Mouse (Mus musculus) hindbrain, embryonic 14.5 days (tissue): ENCODE results near the gene Rap1gds1. TPM values are rescaled to one million over a fixed set of nuclear protein-coding genes. Genes with fewer than 3 reads are reported as not detected.

ENCODE experiments used
- ATAC-seq: fragments of 200-750 bp; cut with Nextera tagmentation; 2 replicates; pipeline ENCODE4 v1.8.0; 2017; ENCODE audit warnings: moderate number of reproducible peaks, mild to moderate bottlenecking, moderate TSS enrichment, moderate library complexity; ENCODE audit not compliant: low FRiP score
- DNase-seq: peaks from one replicate; pipeline ENCODE4 v3.0.0-alpha.2; 2015; ENCODE audit warnings: low spot score
- H3K27ac ChIP-seq: fragments of 300-500 bp; sonication (generic); 2 replicates; pipeline ENCODE4 v1.5.1; 2014; ENCODE audit warnings: mild to moderate bottlenecking, moderate library complexity
- H3K27me3 ChIP-seq: fragments of 300-500 bp; sonication (generic); 2 replicates; pipeline ENCODE4 v1.6.1; 2014; ENCODE audit warnings: mild to moderate bottlenecking, low read length, mixed read lengths; ENCODE audit not compliant: control insufficient read depth, insufficient read depth
- H3K36me3 ChIP-seq: fragments of 300-500 bp; sonication (generic); replicated peaks from 2 replicates; pipeline ENCODE4 v1.6.1; 2014; ENCODE audit not compliant: control insufficient read depth, insufficient read depth
- H3K4me1 ChIP-seq: fragments of 300-500 bp; sonication (generic); replicated peaks from 2 replicates; pipeline ENCODE4 v1.6.1; 2014; ENCODE audit warnings: antibody characterized with exemption, low read length, mixed read lengths; ENCODE audit not compliant: control insufficient read depth, insufficient read depth
- H3K4me2 ChIP-seq: fragments of 300-500 bp; sonication (generic); replicated peaks from 2 replicates; pipeline ENCODE4 v1.6.1; 2014; ENCODE audit warnings: mild to moderate bottlenecking, moderate library complexity
- H3K4me3 ChIP-seq: fragments of 300-500 bp; sonication (generic); replicated peaks from 2 replicates; pipeline ENCODE4 v1.5.1; 2014; ENCODE audit warnings: mild to moderate bottlenecking, low read length
- H3K9ac ChIP-seq: fragments of 300-500 bp; sonication (generic); 2 replicates; pipeline ENCODE4 v1.6.1; 2014
- H3K9me3 ChIP-seq: fragments of 300-500 bp; sonication (generic); 2 replicates; pipeline ENCODE4 v1.6.1; 2016; ENCODE audit warnings: low read length; ENCODE audit not compliant: control insufficient read depth
- WGBS: fragments of 180-500 bp; shearing (Covaris S2); extraction: QIAGEN DNeasy Blood & Tissue Kit; methylation state at CpG from one replicate; pipeline ENCODE4 v1.1.7; 2014; 5-methylcytosine and 5-hydroxymethylcytosine counted together
- polyA plus RNA-seq: library from polyadenylated mRNA; unstranded; fragments of >200 nt; fragmentation: Nextera tagmentation; extraction: Ambion mirVana; gene quantifications from 2 replicates; pipeline ENCODE4 v1.2.1, GENCODE M21; 2014

Gene Rap1gds1
- polyA plus RNA-seq, 1 experiment from 2014 or later = 93.7 TPM

DNA sequence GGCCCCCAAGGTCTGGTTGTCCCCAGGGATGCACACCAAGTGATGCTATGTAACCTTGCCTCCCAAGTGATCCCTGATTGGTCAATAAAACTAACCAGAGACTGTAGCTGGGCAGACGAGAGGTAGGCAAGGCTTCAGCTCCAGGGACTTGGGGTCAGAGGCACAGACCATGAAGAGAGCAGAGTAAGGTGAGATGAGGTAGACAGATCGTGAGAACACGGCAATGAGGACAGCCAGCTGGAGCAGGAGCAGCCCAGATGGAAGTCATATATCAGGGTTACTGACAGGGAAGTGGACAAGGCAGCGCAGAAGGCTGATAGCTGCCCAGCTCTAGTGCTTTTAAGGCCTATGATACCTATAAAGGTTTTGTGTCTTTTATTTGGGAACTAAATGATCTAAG lies 5.5 kb downstream of the Rap1gds1 start:
- H3K9me3 ChIP-seq = no peaks in the 10 kb centered on the region
- ATAC-seq (no peak), DNase-seq (no peak)
- no peak overlapping the region for H3K4me2 ChIP-seq
- H3K36me3 ChIP-seq = no peaks in the 10 kb centered on the region
- H3K4me3 ChIP-seq = no peak overlapping the region
- H3K27ac ChIP-seq = no peak overlapping the region
- H3K9ac ChIP-seq = no peak overlapping the region
- 74% methylated on average over 4 of the region's 4 CpGs for WGBS
- H3K27me3 ChIP-seq = no peaks in the 10 kb centered on the region
- peaks cover 15% of the 10 kb centered on the region; the same call in 1 of the 2 replicates for H3K4me1 ChIP-seq

GRCm38 (mm10) chr3:139064076-139064475 lies 10.9 kb downstream of the Rap1gds1 start:
- H3K27me3 ChIP-seq = no peaks in the 10 kb centered on the region
- H3K4me2 ChIP-seq = no peak overlapping the region
- DNase-seq (no peak), ATAC-seq (no peak)
- 95% methylated on average over 9 of the region's 9 CpGs for WGBS
- no peak overlapping the region for H3K27ac ChIP-seq
- H3K4me3 ChIP-seq = no peak overlapping the region
- no peaks in the 10 kb centered on the region for H3K36me3 ChIP-seq
- H3K9ac ChIP-seq = no peak overlapping the region
- peaks cover 4% of the 10 kb centered on the region; the same call in 1 of the 2 replicates for H3K4me1 ChIP-seq
- 0 out of 2 replicates have a peak, but pooled peaks cover 5% of the 10 kb centered on the region for H3K9me3 ChIP-seq

DNA sequence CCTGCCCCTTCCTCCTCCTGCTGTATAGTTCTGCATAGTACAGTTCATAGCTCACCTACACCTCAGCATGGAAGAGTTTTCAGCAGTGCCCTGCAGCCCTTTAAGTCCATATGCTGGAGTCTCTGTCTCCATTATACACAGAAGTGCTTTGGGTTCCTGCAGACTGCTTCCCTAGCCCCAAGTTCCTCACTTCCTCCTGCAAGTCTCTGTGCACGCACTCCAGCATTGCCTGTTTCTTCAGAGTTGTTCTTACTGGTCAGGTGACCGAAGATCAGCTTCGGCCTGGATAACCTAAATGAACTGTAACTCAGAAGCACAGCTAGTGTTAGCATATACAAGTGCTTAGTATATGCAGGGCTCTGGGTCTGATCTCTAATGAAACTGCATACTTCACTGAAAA lies 12.9 kb downstream of the Rap1gds1 start:
- Histone ChIP-seq H3K4me2 (no peak overlapping the region), H3K27ac (no peak overlapping the region), H3K4me1 (no peaks in the 10 kb centered on the region), H3K27me3 (no peaks in the 10 kb centered on the region), H3K9me3 (0 out of 2 replicates have a peak, but pooled peaks cover 5% of the 10 kb centered on the region), H3K36me3 (no peaks in the 10 kb centered on the region), H3K4me3 (no peak overlapping the region), H3K9ac (no peak overlapping the region)
- ATAC-seq (no peak), DNase-seq (no peak)
- 93% methylated on average over 3 of the region's 3 CpGs for WGBS

DNA sequence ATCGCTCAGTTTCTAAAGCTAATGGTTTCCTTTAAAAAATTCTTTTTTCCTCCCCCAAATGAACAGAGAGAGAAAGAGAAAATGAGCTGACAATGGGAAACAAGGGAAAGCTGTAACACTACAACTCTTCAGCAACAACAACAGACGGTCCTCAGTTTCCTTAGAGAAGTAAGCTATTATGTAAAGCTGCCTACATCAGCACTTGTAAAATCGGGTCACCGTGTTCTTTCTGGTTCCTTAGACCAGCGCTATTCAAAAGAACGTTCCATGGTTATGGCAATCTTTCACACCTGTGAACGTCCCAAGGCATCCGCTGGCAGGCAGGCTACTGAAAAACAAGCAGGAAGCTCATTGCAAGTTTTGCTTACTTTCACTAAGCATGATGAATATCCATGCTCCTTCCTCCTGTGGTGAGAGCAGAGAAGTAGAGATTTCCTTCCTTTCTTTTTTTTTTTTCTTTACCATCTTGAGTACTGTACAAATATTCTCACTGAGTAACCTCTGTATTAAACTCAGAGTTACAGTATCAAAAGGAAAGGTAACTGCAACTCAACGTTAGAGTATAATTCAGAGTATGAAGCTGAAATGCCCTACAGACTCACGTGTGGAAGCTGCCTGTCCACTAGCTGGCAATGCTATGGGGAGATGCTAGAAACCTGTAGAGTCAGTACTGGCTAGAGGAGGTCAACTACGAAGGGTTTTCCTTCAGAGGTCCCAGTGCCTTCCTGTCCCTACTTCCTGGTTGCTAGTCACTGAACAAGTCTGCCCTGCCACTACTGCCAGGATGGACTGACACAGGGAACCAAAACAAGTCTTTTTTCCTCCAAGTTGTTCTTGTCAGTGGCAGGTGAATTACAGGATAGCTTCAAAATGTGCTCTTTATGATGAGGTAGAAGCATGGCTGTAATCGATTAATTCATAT lies 26.0 kb downstream of the Rap1gds1 start:
- H3K9ac ChIP-seq = no peak overlapping the region
- H3K36me3 ChIP-seq = peaks cover 19% of the 10 kb centered on the region
- no peak overlapping the region for H3K27ac ChIP-seq
- H3K4me2 ChIP-seq = no peak overlapping the region
- no peaks in the 10 kb centered on the region for H3K27me3 ChIP-seq
- H3K4me3 ChIP-seq = no peak overlapping the region
- DNase-seq (no peak), ATAC-seq (no peak)
- 87% methylated on average over 12 of the region's 12 CpGs for WGBS
- H3K4me1 ChIP-seq = no peaks in the 10 kb centered on the region
- no peaks in the 10 kb centered on the region for H3K9me3 ChIP-seq

GRCm38 (mm10) chr3:139042433-139042854 lies 32.6 kb downstream of the Rap1gds1 start:
- H3K27me3 ChIP-seq = no peaks in the 10 kb centered on the region
- no peak overlapping the region for H3K27ac ChIP-seq
- ATAC-seq (no peak), DNase-seq (no peak)
- no peak overlapping the region for H3K9ac ChIP-seq
- no peaks in the 10 kb centered on the region for H3K36me3 ChIP-seq
- WGBS = 87% methylated on average over 3 of the region's 3 CpGs
- no peaks in the 10 kb centered on the region for H3K4me1 ChIP-seq
- no peak overlapping the region for H3K4me2 ChIP-seq
- H3K9me3 ChIP-seq = no peaks in the 10 kb centered on the region
- no peak overlapping the region for H3K4me3 ChIP-seq

DNA sequence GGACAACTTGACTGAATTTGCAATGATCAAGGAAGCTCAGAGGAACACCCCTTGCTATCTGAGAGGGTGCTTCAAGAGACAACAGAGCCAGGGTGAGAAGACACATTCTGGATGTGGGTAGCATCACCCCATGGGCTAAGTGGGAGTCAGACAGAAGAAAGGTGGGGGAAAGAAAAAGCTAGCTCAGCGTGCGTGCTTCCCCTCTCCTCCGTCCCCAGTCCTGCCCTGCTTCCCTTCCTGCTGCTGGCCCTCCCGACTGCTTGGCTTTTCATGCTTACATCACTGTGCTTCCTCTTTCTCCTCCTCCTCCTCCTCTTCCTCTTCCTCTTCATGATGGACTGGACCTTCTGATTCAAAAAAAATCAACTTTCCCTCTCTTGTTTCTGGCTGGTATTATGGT lies 33.1 kb downstream of the Rap1gds1 start:
- H3K9me3 ChIP-seq = no peaks in the 10 kb centered on the region
- no peak overlapping the region for H3K27ac ChIP-seq
- no peak overlapping the region for H3K4me3 ChIP-seq
- no peak for DNase-seq
- 92% methylated on average over 4 of the region's 4 CpGs for WGBS
- H3K4me2 ChIP-seq = no peak overlapping the region
- no peak for ATAC-seq
- no peaks in the 10 kb centered on the region for H3K27me3 ChIP-seq
- H3K36me3 ChIP-seq = no peaks in the 10 kb centered on the region
- no peaks in the 10 kb centered on the region for H3K4me1 ChIP-seq
- no peak overlapping the region for H3K9ac ChIP-seq

DNA sequence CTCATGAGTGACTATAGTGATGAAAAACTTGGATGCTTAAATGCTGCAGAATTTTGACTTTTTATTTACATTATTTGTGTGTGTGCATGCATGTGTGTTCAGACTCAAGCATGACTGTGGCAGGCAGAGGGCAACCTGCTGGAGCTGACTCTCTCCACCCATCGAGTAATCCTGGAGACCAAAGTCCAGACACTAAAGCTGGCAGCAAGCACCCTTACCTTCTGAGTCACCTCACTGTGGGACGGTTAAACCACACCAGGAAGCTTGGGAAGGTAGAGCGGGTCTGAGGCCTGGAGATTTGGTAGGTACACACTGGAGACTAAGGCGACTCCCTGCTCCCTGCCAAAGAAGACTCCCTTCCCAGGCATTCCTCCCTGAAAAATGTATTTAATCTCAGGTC lies 38.0 kb downstream of the Rap1gds1 start:
- H3K36me3 ChIP-seq = no peaks in the 10 kb centered on the region
- DNase-seq (no peak), ATAC-seq (no peak)
- no peaks in the 10 kb centered on the region for H3K4me1 ChIP-seq
- no peak overlapping the region for H3K9ac ChIP-seq
- 96% methylated on average over 4 of the region's 4 CpGs for WGBS
- no peak overlapping the region for H3K27ac ChIP-seq
- no peak overlapping the region for H3K4me2 ChIP-seq
- H3K4me3 ChIP-seq = no peak overlapping the region
- no peaks in the 10 kb centered on the region for H3K27me3 ChIP-seq
- H3K9me3 ChIP-seq = no peaks in the 10 kb centered on the region

DNA sequence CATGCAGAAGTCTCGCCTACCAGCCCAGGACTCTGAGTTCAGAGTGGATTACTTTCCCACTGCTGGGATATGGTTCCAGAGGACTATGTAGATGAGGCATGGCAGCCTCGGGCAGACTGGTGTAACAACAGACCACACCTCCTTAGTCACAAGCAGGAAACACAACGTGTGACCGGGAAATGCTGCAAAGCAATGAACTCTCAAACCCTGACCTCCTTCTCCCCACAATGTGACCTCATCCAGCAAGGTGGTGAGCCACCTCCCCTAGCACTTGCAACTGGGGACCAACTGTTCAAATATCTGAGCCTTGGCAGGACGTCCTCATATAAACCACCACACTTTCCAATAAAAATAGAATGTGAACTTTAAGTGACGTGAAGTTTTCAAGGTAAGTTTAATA lies 41.8 kb downstream of the Rap1gds1 start:
- Histone ChIP-seq H3K9ac (no peak overlapping the region), H3K27ac (no peak overlapping the region), H3K4me3 (no peak overlapping the region), H3K9me3 (no peaks in the 10 kb centered on the region), H3K36me3 (no peaks in the 10 kb centered on the region), H3K4me1 (no peaks in the 10 kb centered on the region), H3K4me2 (no peak overlapping the region), H3K27me3 (no peaks in the 10 kb centered on the region)
- no peak for ATAC-seq
- WGBS = 93% methylated on average over 6 of the region's 6 CpGs
- DNase-seq = no peak

- Histone ChIP-seq H3K36me3 (no peaks in the 10 kb centered on the region), H3K4me1 (no peaks in the 10 kb centered on the region), H3K27me3 (no peaks in the 10 kb centered on the region), H3K9me3 (no peaks in the 10 kb centered on the region), H3K9ac (no peak overlapping the region), H3K4me3 (no peak overlapping the region), H3K4me2 (no peak overlapping the region), H3K27ac (no peak overlapping the region)
- WGBS = 88% methylated on average over 4 of the region's 4 CpGs
- DNase-seq = no peak
- ATAC-seq = no peak
Observed at GRCm38 (mm10) chr3:139030644-139031227, 44.3 kb downstream of the Rap1gds1 start.
